Comparison of ENCODE assay signal across 8 mouse cellular contexts in the genomic region with DNA sequence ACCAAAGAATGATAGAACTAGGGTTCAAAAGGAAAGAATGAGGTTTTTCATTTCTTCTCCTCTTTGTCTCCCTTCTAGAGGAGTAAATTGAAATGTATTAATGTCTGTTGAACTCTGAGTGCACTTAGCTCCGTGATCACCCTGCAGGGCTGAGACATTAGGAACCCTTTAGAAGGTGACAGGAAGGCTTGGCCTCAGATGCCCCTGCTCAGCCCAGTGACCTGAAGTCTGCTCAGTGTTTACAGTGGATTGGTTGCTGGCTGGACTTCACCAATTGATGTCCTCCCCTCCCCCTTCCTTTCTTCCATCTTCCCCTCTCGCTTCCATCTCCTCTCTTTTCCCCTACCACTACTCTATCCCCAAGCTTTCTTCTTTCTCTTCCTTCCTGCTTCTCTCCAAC.
DNase-seq lines count a peak whose midpoint lies in the region.

No protein-coding gene starts in this region.

- H3K27ac ChIP-seq in midbrain, embryonic 10.5 days (replicated peaks), result no peak overlapping the region

- peak overlapping the region; percentile 53 for H3K4me3 ChIP-seq in midbrain, embryonic 10.5 days

- DNase-seq in cerebellum, adult 11-12 months, result peak; percentile 19
- DNase-seq in cerebellum, adult 11 months, result no peak
- peak; percentile 10 for DNase-seq in lung, postnatal 10 days
- DNase-seq in lung, postnatal 25 days (ENCODE audit: low spot score), result no peak
- peak; percentile 20 for DNase-seq in midbrain, embryonic 10.5 days (ENCODE audit: low spot score)
- DNase-seq in testis, postnatal 14 days (ENCODE audit: low spot score), result no peak
- no peak for DNase-seq in urinary bladder, adult 2 months (ENCODE audit: low spot score)
- no peak for DNase-seq in MN1 (ENCODE audit: low spot score)

- H3K36me3 ChIP-seq in midbrain, embryonic 10.5 days, result no peaks in the 10 kb centered on the region

- H3K27me3 ChIP-seq in midbrain, embryonic 10.5 days (ENCODE audit: low read depth, poor library complexity, severe bottlenecking), result peaks cover 30% of the 10 kb centered on the region

- 4% methylated on average over 2 of the region's 2 CpGs for WGBS in midbrain, embryonic 10.5 days

- H3K9me3 ChIP-seq in midbrain, embryonic 10.5 days (replicated peaks), result no peaks in the 10 kb centered on the region

- peaks cover 21% of the 10 kb centered on the region for H3K4me1 ChIP-seq in midbrain, embryonic 10.5 days

Comparison
In these comparisons a context has a peak if more than half of its experiments do, and no peak if none do; other contexts are left out.
1. DNase-seq: peak in cerebellum, adult 11-12 months (single experiment), lung, postnatal 10 days (single experiment) and midbrain, embryonic 10.5 days (single experiment); none in cerebellum, adult 11 months (single experiment), lung, postnatal 25 days (single experiment), testis, postnatal 14 days (single experiment), urinary bladder, adult 2 months (single experiment) and MN1 (single experiment).